Mouse (Mus musculus): ENCODE measurements around the gene Smarcad1. TPM values are rescaled to one million over a fixed set of nuclear protein-coding genes. Genes with fewer than 3 reads are reported as not detected.
A peak's percentile ranks its signal among the peaks of the same experiment; 100 is the strongest.
"Not testable (repeated sequence)": the region's sequence is repeated elsewhere in the genome, so short reads cannot be mapped to it uniquely, and the experiment has no call there.

Smarcad1 gene
- polyA plus RNA-seq, 1 experiment from 2014 or later, result 133 TPM

DNA sequence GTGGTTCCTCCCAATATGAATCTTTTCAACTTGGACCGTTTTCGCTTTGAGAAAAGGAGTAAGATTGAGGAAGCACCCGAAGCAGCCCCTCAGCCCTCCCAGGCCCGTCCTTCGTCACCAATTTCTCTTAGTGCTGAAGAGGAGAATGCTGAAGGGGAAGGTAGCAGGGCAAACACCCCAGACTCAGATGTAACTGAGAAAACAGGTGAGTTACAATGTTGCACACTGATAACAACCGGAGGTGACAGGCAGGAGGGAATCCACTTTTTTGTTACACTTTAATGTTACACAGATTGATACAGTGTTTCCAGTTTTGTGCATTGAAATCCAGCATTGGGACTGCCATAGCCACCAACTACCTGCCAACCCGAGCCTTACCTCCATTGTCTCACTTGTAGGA is 858 bp downstream of the Smarcad1 start:
- Histone ChIP-seq H3K4me2 (ENCODE audit: low read depth, low read length, severe bottlenecking) (peak overlapping the region; percentile 72), H3K4me3 (ENCODE audit: low read depth, low read length) (peak overlapping the region; percentile 81), H3K27me3 (ENCODE audit: control insufficient read depth, insufficient read depth, low read length) (no peaks in the 10 kb centered on the region), H3K9ac (ENCODE audit: low read length) (peak overlapping the region; percentile 99), H3K36me3 (ENCODE audit: control insufficient read depth, insufficient read depth, low read length) (peaks cover 20% of the 10 kb centered on the region), H3K9me3 (ENCODE audit: control insufficient read depth, low read length) (no peaks in the 10 kb centered on the region; the same call in 1 of the 2 replicates), H3K27ac (ENCODE audit: low read depth, low read length) (peak overlapping the region; percentile 96), H3K4me1 (replicated peaks; ENCODE audit: control insufficient read depth, insufficient read depth, low read length) (peaks cover 2% of the 10 kb centered on the region; the same call in 1 of the 2 replicates)
- 11% methylated on average over 7 of the region's 7 CpGs for WGBS
- DNase-seq (ENCODE audit: low spot score), result no peak
- peak; percentile 1; the same call in 1 of the 2 replicates for ATAC-seq (replicated peaks; ENCODE audit: low FRiP score)

DNA sequence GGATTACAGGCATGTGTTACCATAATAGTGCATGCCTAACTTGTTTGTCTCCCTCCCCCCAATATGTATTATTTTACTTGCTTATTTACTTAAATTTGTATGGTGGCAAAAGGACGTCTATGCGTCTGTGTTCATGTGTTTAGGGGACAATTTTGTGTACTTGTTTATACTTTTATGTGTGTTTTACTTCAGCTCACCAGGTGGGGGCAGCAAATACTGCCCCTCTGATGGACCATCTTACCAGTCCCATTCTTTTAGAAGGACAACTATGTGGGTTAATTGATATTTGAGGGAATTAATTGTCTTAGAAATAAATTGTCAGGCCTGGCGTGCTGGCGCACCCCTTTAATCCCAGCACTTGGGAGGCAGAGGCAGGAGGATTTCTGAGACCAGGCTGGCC is 6.7 kb downstream of the Smarcad1 start:
- no peaks in the 10 kb centered on the region for H3K27me3 ChIP-seq (ENCODE audit: control insufficient read depth, insufficient read depth, low read length)

DNA sequence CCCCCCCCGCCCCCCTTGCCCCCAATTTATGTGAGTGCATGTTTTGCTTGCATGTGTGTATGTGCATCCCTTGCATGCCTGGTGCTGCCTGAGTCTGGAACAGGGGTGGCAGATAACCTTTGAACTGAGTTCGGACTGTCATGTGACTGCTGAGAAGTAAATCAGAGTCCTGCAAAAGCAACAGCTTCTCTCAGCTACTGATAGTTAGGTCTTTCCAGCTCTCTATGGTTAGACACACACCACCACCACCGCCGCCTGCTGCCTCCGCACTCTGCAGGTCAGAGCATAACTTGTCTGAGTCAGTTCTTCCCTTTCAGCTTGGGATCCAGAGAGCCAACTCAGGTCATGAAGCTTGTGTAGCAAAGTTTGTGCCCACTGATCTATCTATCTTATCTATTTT is 14.2 kb downstream of the Smarcad1 start:
- ATAC-seq (replicated peaks; ENCODE audit: low FRiP score), result no peak
- H3K4me3 ChIP-seq (ENCODE audit: low read depth, low read length), result no peak overlapping the region
- H3K9ac ChIP-seq (ENCODE audit: low read length), result no peak overlapping the region
- H3K27ac ChIP-seq (ENCODE audit: low read depth, low read length), result no peak overlapping the region
- WGBS, result 95% methylated on average over 5 of the region's 5 CpGs
- no peak overlapping the region for H3K4me2 ChIP-seq (ENCODE audit: low read depth, low read length, severe bottlenecking)
- no peaks in the 10 kb centered on the region for H3K9me3 ChIP-seq (ENCODE audit: control insufficient read depth, low read length)
- H3K4me1 ChIP-seq (replicated peaks; ENCODE audit: control insufficient read depth, insufficient read depth, low read length), result no peaks in the 10 kb centered on the region
- DNase-seq (ENCODE audit: low spot score), result no peak
- H3K27me3 ChIP-seq (ENCODE audit: control insufficient read depth, insufficient read depth, low read length), result no peaks in the 10 kb centered on the region
- peaks cover 16% of the 10 kb centered on the region; the same call in 1 of the 2 replicates for H3K36me3 ChIP-seq (ENCODE audit: control insufficient read depth, insufficient read depth, low read length)

More for the DNA sequence above, 6.7 kb downstream of the Smarcad1 start:
- no peaks in the 10 kb centered on the region; the same call in 1 of the 2 replicates for H3K9me3 ChIP-seq (ENCODE audit: control insufficient read depth, low read length)
- no peak overlapping the region for H3K27ac ChIP-seq (ENCODE audit: low read depth, low read length)
- no peak overlapping the region for H3K4me2 ChIP-seq (ENCODE audit: low read depth, low read length, severe bottlenecking)
- 95% methylated on average over 4 of the region's 4 CpGs for WGBS
- ATAC-seq (replicated peaks; ENCODE audit: low FRiP score) (no peak), DNase-seq (ENCODE audit: low spot score) (no peak)
- H3K9ac ChIP-seq (ENCODE audit: low read length), result no peak overlapping the region
- no peak overlapping the region for H3K4me3 ChIP-seq (ENCODE audit: low read depth, low read length)
- peaks cover 34% of the 10 kb centered on the region for H3K36me3 ChIP-seq (ENCODE audit: control insufficient read depth, insufficient read depth, low read length)
- H3K4me1 ChIP-seq (replicated peaks; ENCODE audit: control insufficient read depth, insufficient read depth, low read length), result no peaks in the 10 kb centered on the region

DNA sequence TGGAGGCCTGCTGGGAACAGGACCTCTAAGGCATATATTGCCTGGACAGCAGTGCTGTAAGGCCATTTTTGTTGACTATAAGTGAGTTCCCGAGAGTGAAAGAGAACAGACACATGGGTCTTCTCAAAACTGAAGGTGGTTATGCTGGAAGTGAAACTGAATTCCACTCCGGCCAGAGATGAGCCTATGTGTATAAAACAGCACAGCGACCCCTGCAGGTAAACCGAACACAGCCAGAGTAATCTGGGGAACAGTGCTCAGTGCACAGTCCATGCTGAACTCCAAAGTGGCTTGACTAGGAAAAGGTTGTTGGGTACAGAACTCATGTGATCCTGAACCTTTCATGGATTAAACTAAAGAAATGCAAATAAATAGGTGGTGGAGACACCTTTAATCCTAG is 14.8 kb downstream of the Smarcad1 start:
- not testable (repeated sequence) for H3K9ac ChIP-seq (ENCODE audit: low read length); DNase-seq (ENCODE audit: low spot score); H3K4me3 ChIP-seq (ENCODE audit: low read depth, low read length); H3K4me1 ChIP-seq (replicated peaks; ENCODE audit: control insufficient read depth, insufficient read depth, low read length); H3K27ac ChIP-seq (ENCODE audit: low read depth, low read length); H3K27me3 ChIP-seq (ENCODE audit: control insufficient read depth, insufficient read depth, low read length); H3K9me3 ChIP-seq (ENCODE audit: control insufficient read depth, low read length); ATAC-seq (replicated peaks; ENCODE audit: low FRiP score); H3K4me2 ChIP-seq (ENCODE audit: low read depth, low read length, severe bottlenecking)
- 74% methylated on average over 3 of the region's 4 CpGs for WGBS
- peaks cover 16% of the 10 kb centered on the region; the same call in 1 of the 2 replicates for H3K36me3 ChIP-seq (ENCODE audit: control insufficient read depth, insufficient read depth, low read length)

DNA sequence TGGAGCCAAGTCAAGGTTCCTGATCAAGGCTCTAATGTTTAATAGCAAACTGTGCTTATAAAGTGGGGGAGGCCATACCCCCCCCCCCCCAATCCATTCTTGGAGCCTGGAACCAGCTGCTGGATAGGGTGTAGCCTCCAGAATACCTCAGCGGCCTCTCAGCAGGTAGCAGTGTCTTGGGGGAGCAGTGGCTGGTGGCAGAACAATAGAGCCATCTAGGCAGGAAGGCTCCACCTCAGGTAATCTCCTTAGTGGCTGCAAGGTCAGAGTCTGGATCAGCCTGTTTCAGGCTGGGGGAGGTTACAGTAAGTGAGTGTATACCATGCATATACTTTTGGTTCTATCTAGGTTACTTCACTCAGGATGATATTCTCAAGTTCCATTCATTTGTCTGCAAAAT is 18.7 kb downstream of the Smarcad1 start:
- Histone ChIP-seq H3K4me2 (ENCODE audit: low read depth, low read length, severe bottlenecking) (no peak overlapping the region), H3K4me3 (ENCODE audit: low read depth, low read length) (no peak overlapping the region), H3K27me3 (ENCODE audit: control insufficient read depth, insufficient read depth, low read length) (no peaks in the 10 kb centered on the region), H3K9ac (ENCODE audit: low read length) (no peak overlapping the region), H3K4me1 (replicated peaks; ENCODE audit: control insufficient read depth, insufficient read depth, low read length) (no peaks in the 10 kb centered on the region), H3K36me3 (ENCODE audit: control insufficient read depth, insufficient read depth, low read length) (peaks cover 12% of the 10 kb centered on the region), H3K27ac (ENCODE audit: low read depth, low read length) (no peak overlapping the region), H3K9me3 (ENCODE audit: control insufficient read depth, low read length) (no peaks in the 10 kb centered on the region)
- WGBS, result 57% methylated on average over 1 of the region's 1 CpGs
- no peak for DNase-seq (ENCODE audit: low spot score)
- ATAC-seq (replicated peaks; ENCODE audit: low FRiP score), result no peak

DNA sequence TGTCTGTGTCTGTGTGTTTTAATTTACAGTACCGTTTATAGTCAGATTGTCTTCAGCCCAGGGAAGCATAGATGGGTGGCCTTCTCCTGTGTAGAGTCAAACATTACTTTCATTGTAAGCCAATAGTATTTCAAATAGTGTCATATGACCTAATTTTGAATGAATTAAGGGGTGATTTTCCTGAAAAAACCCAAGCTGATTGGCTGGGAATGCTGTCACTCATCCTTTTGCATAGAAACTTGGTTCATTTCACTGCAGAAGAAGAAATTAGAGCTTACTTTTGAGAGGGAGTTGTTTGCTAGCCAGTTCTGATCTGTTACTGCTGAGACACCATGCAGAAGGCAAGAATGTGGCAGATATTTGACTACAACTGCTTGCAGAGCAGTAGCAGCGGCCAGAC is 32.8 kb downstream of the Smarcad1 start:
- Histone ChIP-seq H3K36me3 (ENCODE audit: control insufficient read depth, insufficient read depth, low read length) (peaks cover 15% of the 10 kb centered on the region), H3K27ac (ENCODE audit: low read depth, low read length) (no peak overlapping the region), H3K4me3 (ENCODE audit: low read depth, low read length) (no peak overlapping the region), H3K9ac (ENCODE audit: low read length) (no peak overlapping the region), H3K27me3 (ENCODE audit: control insufficient read depth, insufficient read depth, low read length) (no peaks in the 10 kb centered on the region), H3K4me1 (replicated peaks; ENCODE audit: control insufficient read depth, insufficient read depth, low read length) (no peaks in the 10 kb centered on the region), H3K4me2 (ENCODE audit: low read depth, low read length, severe bottlenecking) (no peak overlapping the region), H3K9me3 (ENCODE audit: control insufficient read depth, low read length) (no peaks in the 10 kb centered on the region)
- WGBS, result 90% methylated on average over 2 of the region's 2 CpGs
- no peak for DNase-seq (ENCODE audit: low spot score)
- ATAC-seq (replicated peaks; ENCODE audit: low FRiP score), result no peak

DNA sequence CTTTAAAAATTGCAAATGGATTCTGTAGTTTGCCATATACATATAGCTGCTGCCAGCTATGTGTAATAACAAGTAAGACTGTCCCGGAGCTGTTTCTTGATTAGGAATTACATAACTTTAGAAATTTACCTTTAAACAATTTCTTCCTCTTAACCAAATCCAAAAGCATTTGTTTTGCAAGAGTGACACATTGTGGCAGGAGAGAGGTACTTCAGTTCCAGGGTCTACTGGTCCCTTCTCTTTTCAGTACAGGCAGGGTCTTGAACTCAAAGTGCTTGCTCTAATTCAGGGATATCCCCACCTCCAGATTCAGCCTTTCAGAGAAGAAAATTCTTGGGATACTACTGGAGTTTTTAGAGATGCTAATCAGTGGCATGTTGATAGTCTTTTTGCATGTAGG is 36.8 kb downstream of the Smarcad1 start:
- Histone ChIP-seq H3K4me2 (ENCODE audit: low read depth, low read length, severe bottlenecking) (no peak overlapping the region), H3K27me3 (ENCODE audit: control insufficient read depth, insufficient read depth, low read length) (no peaks in the 10 kb centered on the region), H3K9me3 (ENCODE audit: control insufficient read depth, low read length) (no peaks in the 10 kb centered on the region), H3K4me3 (ENCODE audit: low read depth, low read length) (no peak overlapping the region), H3K4me1 (replicated peaks; ENCODE audit: control insufficient read depth, insufficient read depth, low read length) (no peaks in the 10 kb centered on the region), H3K27ac (ENCODE audit: low read depth, low read length) (no peak overlapping the region), H3K9ac (ENCODE audit: low read length) (no peak overlapping the region), H3K36me3 (ENCODE audit: control insufficient read depth, insufficient read depth, low read length) (peaks cover 6% of the 10 kb centered on the region)
- no peak for ATAC-seq (replicated peaks; ENCODE audit: low FRiP score)
- WGBS, result 95% methylated on average over 1 of the region's 1 CpGs
- DNase-seq (ENCODE audit: low spot score), result no peak

DNA sequence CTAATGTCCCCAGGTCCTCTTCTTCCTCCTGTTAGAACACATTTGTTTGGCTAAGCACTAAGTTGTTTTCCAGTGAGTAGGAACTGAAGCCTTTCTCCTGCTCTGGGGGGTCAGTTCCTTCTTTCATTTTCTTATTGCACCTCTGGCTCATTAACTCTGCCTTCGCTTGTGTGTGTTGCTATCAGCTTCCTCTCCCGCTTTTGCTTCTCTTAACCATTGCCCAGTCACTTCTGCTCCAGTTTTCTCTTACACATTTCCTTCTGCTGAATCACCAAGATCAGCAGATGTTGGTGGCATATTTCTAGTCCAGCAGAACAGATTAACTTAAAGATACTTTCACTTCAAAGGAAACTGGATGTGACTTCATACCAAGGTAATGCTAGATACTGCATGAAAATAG is 72.5 kb downstream of the Smarcad1 start:
- Histone ChIP-seq H3K9ac (ENCODE audit: low read length) (no peak overlapping the region), H3K36me3 (ENCODE audit: control insufficient read depth, insufficient read depth, low read length) (peaks cover 11% of the 10 kb centered on the region), H3K27ac (ENCODE audit: low read depth, low read length) (no peak overlapping the region), H3K27me3 (ENCODE audit: control insufficient read depth, insufficient read depth, low read length) (no peaks in the 10 kb centered on the region), H3K9me3 (ENCODE audit: control insufficient read depth, low read length) (no peaks in the 10 kb centered on the region), H3K4me3 (ENCODE audit: low read depth, low read length) (no peak overlapping the region), H3K4me1 (replicated peaks; ENCODE audit: control insufficient read depth, insufficient read depth, low read length) (no peaks in the 10 kb centered on the region), H3K4me2 (ENCODE audit: low read depth, low read length, severe bottlenecking) (no peak overlapping the region)
- DNase-seq (ENCODE audit: low spot score) (no peak), ATAC-seq (replicated peaks; ENCODE audit: low FRiP score) (no peak)
- WGBS, result 93% methylated on average over 2 of the region's 2 CpGs

DNA sequence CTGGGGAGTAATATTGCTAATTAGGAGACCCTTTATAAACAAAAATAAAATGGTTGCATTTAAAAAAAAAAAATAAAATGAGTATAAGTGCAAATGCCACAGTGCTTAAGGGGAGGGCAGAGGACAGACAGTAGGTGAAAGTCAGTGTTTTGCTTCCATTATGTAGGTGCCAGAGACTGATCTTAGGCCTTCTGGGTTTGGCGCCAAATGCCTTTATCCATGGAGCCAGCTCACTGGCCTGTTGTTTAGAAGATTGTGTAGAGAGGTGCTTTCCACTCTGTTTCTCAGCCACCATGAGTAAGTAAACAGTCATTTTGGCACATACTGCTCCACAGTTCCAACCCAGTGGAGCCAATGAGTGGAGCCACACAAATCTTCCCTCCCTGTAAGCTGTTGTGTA is 75.2 kb downstream of the Smarcad1 start:
- Histone ChIP-seq H3K4me2 (ENCODE audit: low read depth, low read length, severe bottlenecking) (no peak overlapping the region), H3K9ac (ENCODE audit: low read length) (no peak overlapping the region)

More for the DNA sequence above, 75.2 kb downstream of the Smarcad1 start:
- Histone ChIP-seq H3K4me3 (ENCODE audit: low read depth, low read length) (no peak overlapping the region), H3K9me3 (ENCODE audit: control insufficient read depth, low read length) (no peaks in the 10 kb centered on the region), H3K4me1 (replicated peaks; ENCODE audit: control insufficient read depth, insufficient read depth, low read length) (no peaks in the 10 kb centered on the region), H3K27me3 (ENCODE audit: control insufficient read depth, insufficient read depth, low read length) (no peaks in the 10 kb centered on the region), H3K27ac (ENCODE audit: low read depth, low read length) (no peak overlapping the region), H3K36me3 (ENCODE audit: control insufficient read depth, insufficient read depth, low read length) (peaks cover 7% of the 10 kb centered on the region)
- DNase-seq (ENCODE audit: low spot score) (no peak), ATAC-seq (replicated peaks; ENCODE audit: low FRiP score) (no peak)
- 92% methylated on average over 1 of the region's 1 CpGs for WGBS

Measured in forebrain, embryonic 11.5 days (tissue).